Mouse (Mus musculus): ENCODE data around the gene Rab3gap1. TPM values are rescaled to one million over a fixed set of nuclear protein-coding genes. Genes with fewer than 3 reads are reported as not detected.

Gene Rab3gap1
- 10 to 100 TPM; 39.5 to 41.1 TPM for total RNA-seq (2021)
- long read RNA-seq, experiment 1, full-length matches to known transcripts, result 23 of 47 reads
- long read RNA-seq, experiment 1, partial matches to known transcripts, result 17 of 47 reads
- long read RNA-seq, experiment 1, other reads (novel, unspliced or antisense), result 7 of 47 reads
- long read RNA-seq, experiment 2, full-length matches to known transcripts, result 13 of 20 reads
- long read RNA-seq, experiment 2, partial matches to known transcripts, result 4 of 20 reads
- long read RNA-seq, experiment 2, other reads (novel, unspliced or antisense), result 3 of 20 reads

GRCm38 (mm10) chr1:127868300-127869261 lies at the start of gene Rab3gap1:
TSS of gene Rab3gap1 (plus strand) at chr1:127868773.
- DNase-seq, result peak; percentile 95

- peak; percentile 35 for DNase-seq
Observed at GRCm38 (mm10) chr1:127827325-127827724, 41.2 kb upstream of the Rab3gap1 start.

GRCm38 (mm10) chr1:127830215-127830921 lies 38.2 kb upstream of the Rab3gap1 start:
- no peak for DNase-seq

GRCm38 (mm10) chr1:127833714-127834113 lies 34.9 kb upstream of the Rab3gap1 start:
- no peak for DNase-seq

GRCm38 (mm10) chr1:127834202-127834601 lies 34.4 kb upstream of the Rab3gap1 start:
- DNase-seq, result no peak

GRCm38 (mm10) chr1:127836619-127837018 lies 32.0 kb upstream of the Rab3gap1 start:
- DNase-seq, result no peak

GRCm38 (mm10) chr1:127838602-127839001 lies 30.0 kb upstream of the Rab3gap1 start:
- no peak for DNase-seq

GRCm38 (mm10) chr1:127845472-127845871 lies 23.1 kb upstream of the Rab3gap1 start:
- DNase-seq, result no peak

GRCm38 (mm10) chr1:127850075-127850610 lies 18.4 kb upstream of the Rab3gap1 start:
- peak; percentile 41 for DNase-seq

GRCm38 (mm10) chr1:127854486-127855222 lies 13.9 kb upstream of the Rab3gap1 start, which contains the start of gene Map3k19:
TSS of gene Map3k19 (minus strand) at chr1:127855031.
- DNase-seq, result peak; percentile 23

- no peak for DNase-seq
Observed at GRCm38 (mm10) chr1:127858945-127859648, 9.5 kb upstream of the Rab3gap1 start.

GRCm38 (mm10) chr1:127859799-127860400 lies 8.7 kb upstream of the Rab3gap1 start:
- DNase-seq, result no peak

- DNase-seq, result no peak
Observed at GRCm38 (mm10) chr1:127860492-127860891, 8.1 kb upstream of the Rab3gap1 start.

GRCm38 (mm10) chr1:127861900-127862299 lies 6.7 kb upstream of the Rab3gap1 start:
- DNase-seq, result no peak

- no peak for DNase-seq
Observed at GRCm38 (mm10) chr1:127863806-127864205, 4.8 kb upstream of the Rab3gap1 start.

GRCm38 (mm10) chr1:127869276-127869675 lies 703 bp downstream of the Rab3gap1 start:
- DNase-seq, result no peak

GRCm38 (mm10) chr1:127899401-127899800 lies 30.8 kb downstream of the Rab3gap1 start:
- no peak for DNase-seq

GRCm38 (mm10) chr1:127904774-127905385 lies 36.3 kb downstream of the Rab3gap1 start:
- no peak for DNase-seq

GRCm38 (mm10) chr1:127913116-127913515 lies 44.5 kb downstream of the Rab3gap1 start:
- peak; percentile 21 for DNase-seq

- no peak for DNase-seq
Observed at GRCm38 (mm10) chr1:127915316-127915715, 46.7 kb downstream of the Rab3gap1 start.

Measured in adrenal gland, postnatal 10 days (tissue).